Mouse (Mus musculus) myocyte (in vitro differentiated cells): ENCODE data around the gene Rps6ka3. TPM values are rescaled to one million over a fixed set of nuclear protein-coding genes. Genes with fewer than 3 reads are reported as not detected.
A peak's percentile ranks its signal among the peaks of the same experiment; 100 is the strongest.

Experiments
- H3K27me3 ChIP-seq: one replicate; pipeline ENCODE4 v1.6.1; 2011; ENCODE audit not compliant: control insufficient read depth, insufficient read depth, insufficient read length
- H3K36me3 ChIP-seq: one replicate; pipeline ENCODE4 v1.6.1; 2011; ENCODE audit not compliant: control insufficient read depth, insufficient read depth
- H3K4me2 ChIP-seq: one replicate; pipeline ENCODE4 v1.6.1; 2011; ENCODE audit warnings: low read depth, control low read depth
- H3K4me3 ChIP-seq: one replicate; pipeline ENCODE4 v1.5.1; 2011; ENCODE audit warnings: mild to moderate bottlenecking, control low read depth, moderate library complexity
- H3K79me2 ChIP-seq: one replicate; pipeline ENCODE4 v1.6.1; 2011; ENCODE audit not compliant: control insufficient read depth, insufficient read depth
- H3ac ChIP-seq: one replicate; pipeline ENCODE4 v1.6.1; 2011; ENCODE audit not compliant: control insufficient read depth, insufficient read length
- CEBPB ChIP-seq: IDR thresholded peaks from 2 replicates; pipeline ENCODE4 v1.6.1; 2011; ENCODE audit warnings: mild to moderate bottlenecking, moderate library complexity; ENCODE audit not compliant: poor library complexity, insufficient read depth, severe bottlenecking
- E2F4 ChIP-seq: IDR thresholded peaks from one replicate; pipeline ENCODE4 v1.6.1; 2011; ENCODE audit warnings: mild to moderate bottlenecking, control low read depth, moderate library complexity; ENCODE audit not compliant: insufficient read depth
- MAX ChIP-seq: IDR thresholded peaks from one replicate; pipeline ENCODE4 v1.6.1; 2011; ENCODE audit warnings: low read depth, mild to moderate bottlenecking, control low read depth
- MYOD1 ChIP-seq, 3 experiments: IDR thresholded peaks; one replicate each; pipeline ENCODE4 v1.6.1; 2011; ENCODE audit warnings: control low read depth in 2 of 3, low read depth in 2 of 3, mild to moderate bottlenecking in 2 of 3, moderate library complexity in 1 of 3; ENCODE audit not compliant: insufficient read length in 2 of 3, control insufficient read depth in 1 of 3
- MYOG ChIP-seq, 3 experiments: IDR thresholded peaks; one replicate each; pipeline ENCODE4 v1.6.1; 2011; ENCODE audit warnings: control low read depth in 2 of 3, low read depth in 2 of 3, mild to moderate bottlenecking in 2 of 3; ENCODE audit not compliant: insufficient read length in 2 of 3, control insufficient read depth in 1 of 3, insufficient read depth in 1 of 3
- POLR2A ChIP-seq: IDR thresholded peaks from one replicate; pipeline ENCODE4 v1.6.1; 2011; ENCODE audit warnings: low read depth, mild to moderate bottlenecking, control low read depth, moderate library complexity; ENCODE audit not compliant: insufficient read length
- POLR2AphosphoS2 ChIP-seq: IDR thresholded peaks from one replicate; pipeline ENCODE4 v1.6.1; 2011; ENCODE audit warnings: low read depth, control low read depth; ENCODE audit not compliant: insufficient read length
- REST ChIP-seq: IDR thresholded peaks from one replicate; pipeline ENCODE4 v1.6.1; 2011; ENCODE audit warnings: mild to moderate bottlenecking, control low read depth, moderate library complexity; ENCODE audit not compliant: insufficient read depth, insufficient read length
- SRF ChIP-seq: IDR thresholded peaks from one replicate; pipeline ENCODE4 v1.6.1; 2011; ENCODE audit warnings: low read depth; ENCODE audit not compliant: control insufficient read depth, insufficient read length
- TCF12 ChIP-seq: IDR thresholded peaks from one replicate; pipeline ENCODE4 v1.6.1; 2011; ENCODE audit warnings: mild to moderate bottlenecking, control low read depth; ENCODE audit not compliant: poor library complexity, insufficient read depth, severe bottlenecking
- TCF3 ChIP-seq: IDR thresholded peaks from one replicate; pipeline ENCODE4 v1.6.1; 2011; ENCODE audit warnings: low read depth, control low read depth; ENCODE audit not compliant: insufficient read length
- USF1 ChIP-seq: IDR thresholded peaks from one replicate; pipeline ENCODE4 v1.6.1; 2011; ENCODE audit warnings: low read depth, mild to moderate bottlenecking, control low read depth, moderate library complexity
- polyA plus RNA-seq: library from polyadenylated mRNA; unstranded; fragments of >200 nt; fragmentation: generic; extraction: Trizol; gene quantifications from one replicate; pipeline ENCODE4 v1.2.1, GENCODE M21; 2012; ENCODE audit warnings: missing spikeins

Rps6ka3 gene
- polyA plus RNA-seq, 1 experiment, result 10.0 TPM

GRCm38 (mm10) chrX:159254001-159254884 lies 44.1 kb downstream of the Rps6ka3 start:
- H3K4me3 ChIP-seq, result peak overlapping the region; percentile 81
- TF ChIP-seq E2F4 (no peak), MYOG (IDR thresholded peaks at IDR 0.05; ENCODE audit: control insufficient read depth in 1 of 3, insufficient read depth in 1 of 3, insufficient read length in 2 of 3, low read depth in 2 of 3) (peak in 1 of 3 experiments; percentile 27), TCF12 (no peak), POLR2AphosphoS2 (no peak), USF1 (no peak), REST (no peak)
- peaks cover 28% of the 10 kb centered on the region for H3K79me2 ChIP-seq
- no peaks in the 10 kb centered on the region for H3K27me3 ChIP-seq
- peak overlapping the region; percentile 78 for H3K4me2 ChIP-seq
- no peaks in the 10 kb centered on the region for H3K36me3 ChIP-seq
- no peak overlapping the region for H3ac ChIP-seq

- Histone ChIP-seq H3K27me3 (no peaks in the 10 kb centered on the region), H3K4me2 (peak overlapping the region; percentile 78), H3K4me3 (peak overlapping the region; percentile 81), H3ac (peak overlapping the region; percentile 63), H3K36me3 (no peaks in the 10 kb centered on the region), H3K79me2 (peaks cover 40% of the 10 kb centered on the region)
- TF ChIP-seq POLR2A (peak; percentile 79), USF1 (no peak), MYOG (IDR thresholded peaks at IDR 0.05; ENCODE audit: control insufficient read depth in 1 of 3, insufficient read depth in 1 of 3, insufficient read length in 2 of 3, low read depth in 2 of 3) (peak in 1 of 3 experiments; percentile 31), POLR2AphosphoS2 (peak; percentile 70), REST (no peak), E2F4 (no peak)
These were observed 45.2 kb downstream of the Rps6ka3 start for GRCm38 (mm10) chrX:159255123-159255978.

GRCm38 (mm10) chrX:159256040-159256852 lies 46.1 kb downstream of the Rps6ka3 start:
- Histone ChIP-seq H3ac (peak overlapping the region; percentile 63), H3K27me3 (no peaks in the 10 kb centered on the region), H3K36me3 (no peaks in the 10 kb centered on the region), H3K4me3 (peak overlapping the region; percentile 81), H3K4me2 (peak overlapping the region; percentile 39), H3K79me2 (peaks cover 46% of the 10 kb centered on the region)
- TF ChIP-seq REST (no peak), USF1 (no peak), TCF12 (no peak), MYOD1 (IDR thresholded peaks at IDR 0.05; ENCODE audit: control insufficient read depth in 1 of 3, insufficient read length in 2 of 3, low read depth in 2 of 3) (no peak), CEBPB (no peak), E2F4 (no peak), MAX (no peak), MYOG (IDR thresholded peaks at IDR 0.05; ENCODE audit: control insufficient read depth in 1 of 3, insufficient read depth in 1 of 3, insufficient read length in 2 of 3, low read depth in 2 of 3) (no peak), POLR2AphosphoS2 (no peak), SRF (no peak), POLR2A (no peak), TCF3 (no peak)

GRCm38 (mm10) chrX:159256921-159257421 lies 46.9 kb downstream of the Rps6ka3 start:
- TF ChIP-seq POLR2A, result peak; percentile 34
- no peak for TF ChIP-seq USF1
- H3K4me2 ChIP-seq, result peak overlapping the region; percentile 39
- H3ac ChIP-seq, result no peak overlapping the region
- H3K4me3 ChIP-seq, result peak overlapping the region; percentile 81
- no peaks in the 10 kb centered on the region for H3K27me3 ChIP-seq
- H3K79me2 ChIP-seq, result peaks cover 52% of the 10 kb centered on the region
- H3K36me3 ChIP-seq, result no peaks in the 10 kb centered on the region
